24 mouse cellular contexts compared by ENCODE assay signal in the genomic region with DNA sequence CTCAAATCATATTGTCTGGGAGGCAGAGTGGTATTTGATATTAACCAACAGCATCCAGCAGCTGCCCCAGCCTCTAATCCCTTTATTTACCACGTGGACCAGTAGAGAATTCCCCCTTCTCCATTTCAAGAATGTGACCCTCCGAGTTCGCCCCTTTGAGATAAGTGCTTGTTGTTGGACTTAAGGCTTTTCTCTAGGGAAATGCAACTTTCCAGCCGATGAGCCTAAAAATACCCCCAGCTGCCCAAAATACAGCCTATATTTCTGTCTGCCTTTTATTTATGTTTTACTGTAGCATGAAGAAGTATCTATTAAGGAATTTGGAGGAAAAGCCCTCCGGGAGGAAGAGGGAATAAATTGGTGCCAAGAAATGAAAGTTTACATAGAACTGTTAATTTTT.
DNase-seq lines count a peak whose midpoint lies in the region; ATAC-seq and TF ChIP-seq lines count a peak whose summit lies in the region.
"Had no signal": no experiment of that assay in that cellular context is flagged by ENCODE, and none has a peak within 500 bp of the region (broad histone marks: within the 10 kb centered on the region; RNA-seq: fewer than 3 reads in every experiment).

No protein-coding gene starts in this region.

- H3K79me2 ChIP-seq in C2C12 (ENCODE audit: control insufficient read depth, insufficient read depth) = no peaks in the 10 kb centered on the region
- peaks cover 6% of the 10 kb centered on the region for H3K79me2 ChIP-seq in myocyte (ENCODE audit: control insufficient read depth, insufficient read depth)

- H3K27me3 ChIP-seq in intestine, embryonic 14.5 days (replicated peaks; ENCODE audit: control insufficient read depth, insufficient read depth, low read length) = no peaks in the 10 kb centered on the region
- H3K27me3 ChIP-seq in intestine, embryonic 15.5 days (replicated peaks) = no peaks in the 10 kb centered on the region
- no peaks in the 10 kb centered on the region for H3K27me3 ChIP-seq in limb, embryonic 14.5 days (ENCODE audit: control insufficient read depth, insufficient read depth, low read length)
- no peaks in the 10 kb centered on the region for H3K27me3 ChIP-seq in limb, embryonic 10.5 days (ENCODE audit: low read depth, poor library complexity, severe bottlenecking)
- no peaks in the 10 kb centered on the region for H3K27me3 ChIP-seq in C2C12 (ENCODE audit: control insufficient read depth, insufficient read depth, insufficient read length)
- no peaks in the 10 kb centered on the region for H3K27me3 ChIP-seq in myocyte (ENCODE audit: control insufficient read depth, insufficient read depth, insufficient read length)
- H3K27me3 ChIP-seq: embryonic facial prominence, embryonic 13.5 days; hindbrain, embryonic 12.5 days; hindbrain, embryonic 15.5 days had no signal

- no peak for ATAC-seq in intestine, embryonic 14.5 days (replicated peaks; ENCODE audit: low FRiP score, low TSS enrichment, low read depth)
- no peak for ATAC-seq in intestine, embryonic 15.5 days
- ATAC-seq in limb, embryonic 14.5 days (ENCODE audit: low FRiP score, low read depth) = peak; percentile 50; the same call in 1 of the 2 replicates
- ATAC-seq: CD4-positive, CD25-positive, alpha-beta regulatory T cell, adult 4 months; forebrain, embryonic 14.5 days; forebrain, postnatal 0 days had no signal

- TF ChIP-seq POLR2A in limb, embryonic 14.5 days (IDR thresholded peaks at IDR 0.05; ENCODE audit: borderline replicate concordance, extremely low read depth, insufficient read depth, insufficient read length) = no peak
- no peak for TF ChIP-seq POLR2A in myocyte (IDR thresholded peaks at IDR 0.05; ENCODE audit: insufficient read length, low read depth)

- no peak overlapping the region for H3K4me3 ChIP-seq in intestine, embryonic 14.5 days (ENCODE audit: low read depth, low read length)
- no peak overlapping the region for H3K4me3 ChIP-seq in intestine, embryonic 15.5 days (replicated peaks)
- H3K4me3 ChIP-seq in limb, embryonic 14.5 days (replicated peaks; ENCODE audit: low read length) = no peak overlapping the region
- H3K4me3 ChIP-seq in limb, embryonic 10.5 days = no peak overlapping the region
- H3K4me3 ChIP-seq in C2C12 (ENCODE audit: insufficient read depth, poor library complexity, severe bottlenecking) (no peak overlapping the region), myocyte (no peak overlapping the region)
- H3K4me3 ChIP-seq: embryonic facial prominence, embryonic 13.5 days; gastrocnemius, adult 2 months; hindbrain, embryonic 12.5 days; hindbrain, embryonic 15.5 days had no signal

- intact Hi-C loops in left cerebral cortex, postnatal 14 days (cut with DNase I) = no loop called here

- H3K9ac ChIP-seq in intestine, embryonic 14.5 days (ENCODE audit: low read length) = no peak overlapping the region
- no peak overlapping the region for H3K9ac ChIP-seq in intestine, embryonic 15.5 days
- H3K9ac ChIP-seq in limb, embryonic 14.5 days (ENCODE audit: low read depth, low read length, severe bottlenecking) = no peak overlapping the region
- H3K9ac ChIP-seq: embryonic facial prominence, embryonic 13.5 days; forebrain, postnatal 0 days; hindbrain, embryonic 12.5 days; hindbrain, embryonic 15.5 days had no signal

- H3K4me2 ChIP-seq in intestine, embryonic 14.5 days (ENCODE audit: low read length) = no peak overlapping the region
- H3K4me2 ChIP-seq in intestine, embryonic 15.5 days (replicated peaks) = no peak overlapping the region
- no peak overlapping the region for H3K4me2 ChIP-seq in limb, embryonic 14.5 days (replicated peaks; ENCODE audit: low read depth, low read length, severe bottlenecking)
- H3K4me2 ChIP-seq in myocyte (ENCODE audit: low read depth) = peak overlapping the region; percentile 44
- H3K4me2 ChIP-seq: embryonic facial prominence, embryonic 13.5 days; heart, embryonic 11.5 days; hindbrain, embryonic 12.5 days; hindbrain, embryonic 15.5 days had no signal

- H3K27ac ChIP-seq in intestine, embryonic 14.5 days (ENCODE audit: low read depth) = peak overlapping the region; percentile 22; the same call in 1 of the 2 replicates
- no peak overlapping the region for H3K27ac ChIP-seq in intestine, embryonic 15.5 days
- no peak overlapping the region for H3K27ac ChIP-seq in limb, embryonic 14.5 days (replicated peaks; ENCODE audit: low read depth, low read length)
- no peak overlapping the region for H3K27ac ChIP-seq in limb, embryonic 10.5 days
- H3K27ac ChIP-seq: embryonic facial prominence, embryonic 13.5 days; gastrocnemius, adult 2 months; hindbrain, embryonic 12.5 days; hindbrain, embryonic 15.5 days had no signal

- H3K4me1 ChIP-seq in intestine, embryonic 14.5 days (replicated peaks; ENCODE audit: control insufficient read depth, insufficient read depth, low read length) = peaks cover 18% of the 10 kb centered on the region
- peaks cover 2% of the 10 kb centered on the region; the same call in 1 of the 2 replicates for H3K4me1 ChIP-seq in intestine, embryonic 15.5 days (replicated peaks)
- H3K4me1 ChIP-seq in limb, embryonic 14.5 days (ENCODE audit: control insufficient read depth, insufficient read depth, low read length) = 0 out of 2 replicates have a peak, but pooled peaks cover 2% of the 10 kb centered on the region
- no peaks in the 10 kb centered on the region for H3K4me1 ChIP-seq in limb, embryonic 10.5 days

- DNase-seq in intestine, embryonic 14.5 days (ENCODE audit: low spot score) = no peak
- no peak for DNase-seq in limb, embryonic 14.5 days (ENCODE audit: low spot score)
- no peak for DNase-seq in limb, embryonic 10.5 days (ENCODE audit: low spot score)
- DNase-seq in left cerebral cortex, postnatal 14 days (ENCODE audit: low spot score in 2 of 2) = no peak
- DNase-seq: adrenal gland, adult 2 months; adrenal gland, postnatal 14 days; B cell, adult 2 months; cerebellum, adult 11 months; cerebellum, adult 2 months; cerebellum, adult 9-11 months; cerebellum, postnatal 25 days; forebrain, postnatal 0 days; gastrocnemius, adult 2 months; gastrocnemius, postnatal 14 days; heart, adult 11 months had no signal

- WGBS in intestine, embryonic 14.5 days = 19% methylated on average over 5 of the region's 5 CpGs
- 20% methylated on average over 5 of the region's 5 CpGs for WGBS in intestine, embryonic 15.5 days
- WGBS in limb, embryonic 14.5 days = 35% methylated on average over 5 of the region's 5 CpGs
- 62% methylated on average over 5 of the region's 5 CpGs for WGBS in limb, embryonic 10.5 days

- no peak overlapping the region for H3ac ChIP-seq in C2C12 (ENCODE audit: control insufficient read depth, insufficient read length, low read depth)
- no peak overlapping the region for H3ac ChIP-seq in myocyte (ENCODE audit: control insufficient read depth, insufficient read length)

- H3K36me3 ChIP-seq in intestine, embryonic 14.5 days (ENCODE audit: control insufficient read depth, insufficient read depth, low read length) = no peaks in the 10 kb centered on the region
- no peaks in the 10 kb centered on the region for H3K36me3 ChIP-seq in intestine, embryonic 15.5 days
- no peaks in the 10 kb centered on the region for H3K36me3 ChIP-seq in limb, embryonic 14.5 days (ENCODE audit: control insufficient read depth, insufficient read depth, low read length)
- no peaks in the 10 kb centered on the region for H3K36me3 ChIP-seq in limb, embryonic 10.5 days
- H3K36me3 ChIP-seq in C2C12 (ENCODE audit: control insufficient read depth, insufficient read depth) (no peaks in the 10 kb centered on the region), myocyte (ENCODE audit: control insufficient read depth, insufficient read depth) (no peaks in the 10 kb centered on the region)
- H3K36me3 ChIP-seq: embryonic facial prominence, embryonic 13.5 days; hindbrain, embryonic 12.5 days; hindbrain, embryonic 15.5 days had no signal

- H3K9me3 ChIP-seq in intestine, embryonic 14.5 days (ENCODE audit: control insufficient read depth, low read length) = no peaks in the 10 kb centered on the region
- no peaks in the 10 kb centered on the region for H3K9me3 ChIP-seq in intestine, embryonic 15.5 days
- H3K9me3 ChIP-seq in limb, embryonic 14.5 days (ENCODE audit: control insufficient read depth, low read length) = no peaks in the 10 kb centered on the region
- no peaks in the 10 kb centered on the region for H3K9me3 ChIP-seq in limb, embryonic 10.5 days (replicated peaks)
- H3K9me3 ChIP-seq: embryonic facial prominence, embryonic 13.5 days; hindbrain, embryonic 12.5 days; hindbrain, embryonic 15.5 days had no signal

- no peaks in the 10 kb centered on the region for H3K79me3 ChIP-seq in C2C12 (ENCODE audit: low read depth)

- no peak for TF ChIP-seq CTCF in C2C12 (IDR thresholded peaks at IDR 0.05; ENCODE audit: control insufficient read depth, insufficient read depth, insufficient read length)

TF ChIP-seq in C2C12, 6 proteins besides CTCF, POLR2A, EP300 and RAD21:
- TF ChIP-seq MAX (IDR thresholded peaks at IDR 0.05) (no peak), MYOD1 (IDR thresholded peaks at IDR 0.05; ENCODE audit: control insufficient read depth, insufficient read length, low read depth) (no peak), CEBPB (IDR thresholded peaks at IDR 0.05; ENCODE audit: low read depth) (no peak), FOSL1 (IDR thresholded peaks at IDR 0.05; ENCODE audit: insufficient read depth, low read length, poor library complexity, severe bottlenecking) (no peak), MYOG (IDR thresholded peaks at IDR 0.05; ENCODE audit: control insufficient read depth, extremely low read depth, insufficient read length) (no peak), USF1 (IDR thresholded peaks at IDR 0.05; ENCODE audit: low read depth) (peak; percentile 16)

TF ChIP-seq in myocyte, 11 proteins besides CTCF, POLR2A, EP300 and RAD21:
- TF ChIP-seq MAX (IDR thresholded peaks at IDR 0.05; ENCODE audit: low read depth) = no peak
- no peak for TF ChIP-seq CEBPB (IDR thresholded peaks at IDR 0.05; ENCODE audit: insufficient read depth, poor library complexity, severe bottlenecking)
- TF ChIP-seq SRF (IDR thresholded peaks at IDR 0.05; ENCODE audit: control insufficient read depth, insufficient read length, low read depth) = no peak
- peak in 1 of 3 experiments; percentile 25 for TF ChIP-seq MYOD1 (IDR thresholded peaks at IDR 0.05; ENCODE audit: control insufficient read depth in 1 of 3, insufficient read length in 2 of 3, low read depth in 2 of 3)
- TF ChIP-seq E2F4 (IDR thresholded peaks at IDR 0.05; ENCODE audit: insufficient read depth) = no peak
- no peak for TF ChIP-seq USF1 (IDR thresholded peaks at IDR 0.05; ENCODE audit: low read depth)
- TF ChIP-seq MYOG (IDR thresholded peaks at IDR 0.05; ENCODE audit: control insufficient read depth in 1 of 3, insufficient read depth in 1 of 3, insufficient read length in 2 of 3, low read depth in 2 of 3) = no peak
